ENCODE assay signal across 10 mouse cellular contexts in the genomic region with DNA sequence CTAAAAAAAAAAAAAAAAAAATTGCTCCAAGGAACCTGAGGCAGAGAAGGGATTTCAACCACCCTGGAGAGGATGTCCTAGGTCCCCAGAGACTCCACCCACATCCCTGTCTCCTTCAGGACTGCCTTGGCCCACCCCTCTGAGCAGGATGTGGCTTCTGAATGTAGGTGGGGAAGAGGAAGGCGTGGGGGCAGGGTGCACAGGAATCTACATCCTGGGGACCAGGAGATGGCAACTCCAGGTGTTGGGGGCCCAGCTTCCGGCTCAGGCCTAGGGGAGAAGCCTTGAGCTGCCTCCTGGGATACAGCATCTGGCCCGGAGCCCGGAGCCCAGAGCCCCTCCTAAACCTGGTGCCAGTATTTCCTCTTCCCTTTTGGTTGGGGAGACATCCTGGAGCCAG. TPM values are rescaled to one million over a fixed set of nuclear protein-coding genes. Genes with fewer than 3 reads are reported as not detected.
DNase-seq lines count a peak whose midpoint lies in the region; ATAC-seq and TF ChIP-seq lines count a peak whose summit lies in the region.
"Had no signal": no experiment of that assay in that cellular context is flagged by ENCODE, and none has a peak within 500 bp of the region (broad histone marks: within the 10 kb centered on the region; RNA-seq: fewer than 3 reads in every experiment).

No protein-coding gene starts in this region.

- H3K9ac ChIP-seq in midbrain, embryonic 13.5 days (replicated peaks), result no peak overlapping the region

- no peak for TF ChIP-seq CTCF in kidney, adult 2 months (conservative IDR thresholded peaks at IDR 0.05; ENCODE audit: insufficient read depth, insufficient read length, low read depth, low read length)

- no peak for ATAC-seq in midbrain, embryonic 13.5 days

- H3K27me3 ChIP-seq in kidney, adult 2 months (replicated peaks; ENCODE audit: control insufficient read depth, insufficient read depth, low read length), result no peaks in the 10 kb centered on the region
- no peaks in the 10 kb centered on the region for H3K27me3 ChIP-seq in midbrain, embryonic 13.5 days

- no peaks in the 10 kb centered on the region for H3K4me1 ChIP-seq in kidney, adult 2 months (ENCODE audit: control insufficient read depth, insufficient read depth, low read length)
- H3K4me1 ChIP-seq in midbrain, embryonic 13.5 days (replicated peaks), result peaks cover under 1% of the 10 kb centered on the region; the same call in 1 of the 2 replicates

- peak; percentile 30 for DNase-seq in gastrocnemius, adult 18-20 months (ENCODE audit: low spot score)
- no peak for DNase-seq in gastrocnemius, adult 8-10 months (ENCODE audit: low spot score in 2 of 2)
- peak; percentile 60 to 76 for DNase-seq in adrenal gland, postnatal 36 days
- peak; percentile 77 for DNase-seq in kidney, adult 2 months
- DNase-seq in lung, postnatal 4 days, result peak; percentile 53 to 76
- DNase-seq in right cerebral cortex, adult 18-20 months, result no peak
- DNase-seq in urinary bladder, postnatal 14 days (ENCODE audit: low spot score), result no peak
- DNase-seq: B cell, adult 2 months; cerebellum, postnatal 14 days had no signal

- H3K9me3 ChIP-seq in midbrain, embryonic 13.5 days, result peaks cover 4% of the 10 kb centered on the region; the same call in 1 of the 2 replicates

- H3K4me3 ChIP-seq in kidney, adult 2 months (ENCODE audit: insufficient read depth, low read depth, low read length), result no peak overlapping the region
- H3K4me3 ChIP-seq in midbrain, embryonic 13.5 days (replicated peaks), result no peak overlapping the region

- peak overlapping the region; percentile 39; the same call in 1 of the 2 replicates for H3K27ac ChIP-seq in kidney, adult 2 months (ENCODE audit: insufficient read depth, low read depth, low read length)
- H3K27ac ChIP-seq in midbrain, embryonic 13.5 days, result no peak overlapping the region

- no peaks in the 10 kb centered on the region for H3K36me3 ChIP-seq in kidney, adult 2 months (ENCODE audit: control insufficient read depth, insufficient read depth, low read length)
- no peaks in the 10 kb centered on the region for H3K36me3 ChIP-seq in midbrain, embryonic 13.5 days

- no peak overlapping the region for H3K4me2 ChIP-seq in midbrain, embryonic 13.5 days (replicated peaks)

- TF ChIP-seq POLR2A in kidney, adult 2 months (IDR thresholded peaks at IDR 0.05; ENCODE audit: low read depth, low read length), result no peak

- 62% methylated on average over 4 of the region's 4 CpGs for WGBS in kidney, adult 2 months
- 91% methylated on average over 4 of the region's 4 CpGs for WGBS in midbrain, embryonic 13.5 days

RNA-seq across cellular contexts. Expression of gene Pdgfb, which starts 35.3 kb away (rescaled TPM):
- 10 to 100 TPM; 12.9 to 22.1 TPM for total RNA-seq in gastrocnemius, adult 18-20 months (2021)
- total RNA-seq in gastrocnemius, adult 8-10 months (2022), result 10 to 100 TPM in 3 of 4 experiments, 1 to 10 TPM in 1; 8.3 to 16.9 (median 12.9) TPM
- 10 to 100 TPM; 31.7 to 39.4 TPM for total RNA-seq in adrenal gland, postnatal 36 days (2021)
- polyA plus RNA-seq in kidney, adult 2 months (2012; rRNA removed), result 32.2 and 33.4 TPM in 2 replicates
- 2.1 and 2.3 TPM in 2 replicates for polyA plus RNA-seq in midbrain, embryonic 13.5 days (2015; fragmentation: Nextera tagmentation; extraction: Ambion mirVana)

RNA-seq across cellular contexts. Expression of gene Syngr1, which starts 41.0 kb away (rescaled TPM):
- total RNA-seq in gastrocnemius, adult 18-20 months (2021), result 10 to 100 TPM; 54.8 to 60.6 TPM
- total RNA-seq in gastrocnemius, adult 8-10 months (2022), result 10 to 100 TPM; 54.5 to 72.8 (median 61.1) TPM
- 10 to 100 TPM; 28.0 to 31.5 TPM for total RNA-seq in adrenal gland, postnatal 36 days (2021)
- polyA plus RNA-seq in kidney, adult 2 months (2012; rRNA removed), result 94.8 and 106 TPM in 2 replicates
- 20.6 and 26.2 TPM in 2 replicates for polyA plus RNA-seq in midbrain, embryonic 13.5 days (2015; fragmentation: Nextera tagmentation; extraction: Ambion mirVana)

RNA-seq across cellular contexts. Expression of gene Rpl3, which starts 41.6 kb away (rescaled TPM):
- total RNA-seq in gastrocnemius, adult 18-20 months (2021), result 10 to 100 TPM; 37.2 to 48.3 TPM
- total RNA-seq in gastrocnemius, adult 8-10 months (2022), result 10 to 100 TPM; 23.1 to 56.7 (median 39.7) TPM
- 100 to 1,000 TPM; 602 to 611 TPM for total RNA-seq in adrenal gland, postnatal 36 days (2021)
- 511 and 689 TPM in 2 replicates for polyA plus RNA-seq in kidney, adult 2 months (2012; rRNA removed)
- polyA plus RNA-seq in midbrain, embryonic 13.5 days (2015; fragmentation: Nextera tagmentation; extraction: Ambion mirVana), result 608 and 612 TPM in 2 replicates

Comparison
In these comparisons a context has a peak if more than half of its experiments do, and no peak if none do; other contexts are left out.
1. DNase-seq: peak in gastrocnemius, adult 18-20 months (single experiment), adrenal gland, postnatal 36 days (2 of 2), kidney, adult 2 months (single experiment) and lung, postnatal 4 days (2 of 2); none in gastrocnemius, adult 8-10 months (0 of 2), right cerebral cortex, adult 18-20 months (single experiment) and urinary bladder, postnatal 14 days (single experiment).
2. RNA of gene Rpl3, which starts 41.6 kb away (total RNA-seq): 602 to 611 TPM in adrenal gland, postnatal 36 days; 23.1 to 56.7 TPM in gastrocnemius, adult 8-10 months and 37.2 to 48.3 TPM in gastrocnemius, adult 18-20 months; every median in the first group is over 10 times any median in the second.